Mouse (Mus musculus) ES-E14 (cell line): ENCODE data around the gene Ptprf. TPM values are rescaled to one million over a fixed set of nuclear protein-coding genes. Genes with fewer than 3 reads are reported as not detected.

Source experiments
- DNase-seq: peaks from one replicate; pipeline ENCODE4 v3.0.0-alpha.2; 2013; ENCODE audit warnings: low read depth, low spot score
- H3K27ac ChIP-seq: 2 replicates; pipeline ENCODE4 v1.5.1; 2012; ENCODE audit warnings: low read depth, mild to moderate bottlenecking, low read length, moderate library complexity, mixed read lengths; ENCODE audit not compliant: poor library complexity, insufficient read depth, severe bottlenecking
- H3K36me3 ChIP-seq: 2 replicates; pipeline ENCODE4 v1.6.1; 2012; ENCODE audit warnings: mild to moderate bottlenecking, low read length, moderate library complexity, mixed read lengths; ENCODE audit not compliant: control insufficient read depth, poor library complexity, insufficient read depth, severe bottlenecking
- H3K4me1 ChIP-seq, 2 experiments: fragments of 150-350 bp in 1 of 2; sonication (generic) in 1 of 2; 2 replicates each; pipeline ENCODE4 v1.6.1; 2012; ENCODE audit warnings: low read length in 2 of 2, mild to moderate bottlenecking in 1 of 2, mixed read lengths in 1 of 2; ENCODE audit not compliant: control insufficient read depth in 2 of 2, insufficient read depth in 2 of 2, poor library complexity in 1 of 2
- H3K4me3 ChIP-seq, 2 experiments: fragments of 150-350 bp in 1 of 2; sonication (generic) in 1 of 2; 2 replicates each; pipeline ENCODE4 v1.5.1; 2012; ENCODE audit warnings: low read length in 2 of 2, low read depth in 1 of 2, mild to moderate bottlenecking in 1 of 2, mixed read lengths in 1 of 2; ENCODE audit not compliant: insufficient read depth in 1 of 2, poor library complexity in 1 of 2, severe bottlenecking in 1 of 2
- H3K9ac ChIP-seq: 2 replicates; pipeline ENCODE4 v1.6.1; 2012; ENCODE audit warnings: low read depth, mild to moderate bottlenecking, low read length, mixed read lengths; ENCODE audit not compliant: poor library complexity, insufficient read depth, severe bottlenecking
- H3K9me3 ChIP-seq: fragments of 150-350 bp; sonication (generic); 2 replicates; pipeline ENCODE4 v1.6.1; 2012; ENCODE audit warnings: low read depth, mild to moderate bottlenecking, low read length; ENCODE audit not compliant: control insufficient read depth, insufficient read depth
- CHD2 ChIP-seq: IDR thresholded peaks from 2 replicates; pipeline ENCODE4 v1.6.1; 2014; ENCODE audit warnings: mild to moderate bottlenecking, low read depth, low read length, inconsistent platforms
- HCFC1 ChIP-seq: IDR thresholded peaks from 2 replicates; pipeline ENCODE4 v1.6.1; 2012; ENCODE audit warnings: low read length, inconsistent platforms, borderline replicate concordance; ENCODE audit not compliant: insufficient read depth
- MAFK ChIP-seq: IDR thresholded peaks from 2 replicates; pipeline ENCODE4 v1.6.1; 2014; ENCODE audit warnings: mild to moderate bottlenecking, low read depth, low read length, inconsistent platforms; ENCODE audit not compliant: insufficient read depth
- ZC3H11A ChIP-seq: IDR thresholded peaks from 2 replicates; pipeline ENCODE4 v1.6.1; 2012; ENCODE audit warnings: low read depth, mild to moderate bottlenecking, inconsistent platforms, low read length, borderline replicate concordance
- ZNF384 ChIP-seq: IDR thresholded peaks from 2 replicates; pipeline ENCODE4 v1.6.1; 2012; ENCODE audit warnings: low read depth, low read length, inconsistent platforms
- in situ Hi-C, 2 experiments: fragments of 600-800 bp; cut with MboI; formaldehyde crosslinking; loops; one replicate each; pipeline ENCODE4 v1.15.1; 2025; ENCODE audit warnings: low sequenced_read_pairs in 2 of 2, inconsistent platforms in 1 of 2; ENCODE audit not compliant: unreplicated experiment in 2 of 2
- total RNA-seq: library from RNA; depleted of rRNA; stranded (reverse); fragments of 300-350 nt; gene quantifications from 2 replicates; pipeline ENCODE4 v1.2.3, GENCODE M21; 2012

The Ptprf gene
- total RNA-seq, 1 experiment = 226 TPM

DNA sequence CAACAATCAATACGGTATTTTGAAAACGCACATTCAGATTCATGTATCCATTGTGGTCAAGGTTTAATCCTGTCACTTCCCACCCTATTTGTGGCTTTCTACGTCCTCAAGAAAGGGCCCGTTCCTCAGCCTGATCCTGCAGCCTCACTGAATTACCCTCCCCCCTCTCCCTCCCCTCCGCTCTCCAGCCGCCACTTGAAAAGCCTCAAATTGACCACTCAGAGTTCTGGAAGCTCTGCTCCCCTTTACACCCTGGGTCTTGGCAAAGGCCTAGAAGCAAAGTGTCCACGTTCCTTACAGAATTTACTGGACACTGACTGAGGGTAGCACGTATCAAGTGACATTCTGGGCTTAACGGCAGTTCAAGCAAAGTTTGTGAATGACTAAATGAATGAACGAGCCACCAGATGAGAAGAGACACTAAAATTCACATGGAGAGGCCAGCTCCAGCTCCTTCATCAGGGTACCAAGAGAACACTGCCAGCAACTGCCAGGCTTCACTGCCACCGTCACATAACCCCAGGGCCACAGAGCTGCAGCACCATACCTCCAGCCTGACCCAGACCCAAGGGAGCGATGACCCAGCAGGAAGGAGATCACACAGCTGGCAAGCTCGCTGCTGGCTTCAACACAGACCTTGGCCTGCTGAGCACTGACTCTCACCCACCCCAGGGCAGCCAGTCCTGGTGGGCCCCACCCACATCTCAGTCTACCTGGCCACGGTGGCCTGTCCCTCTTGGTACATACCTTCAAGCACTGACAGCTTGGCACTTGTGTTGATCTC lies 22.6 kb downstream of the Ptprf start:
- in situ Hi-C loops = no loop called here
- Histone ChIP-seq H3K9me3 (no peaks in the 10 kb centered on the region), H3K9ac (no peak overlapping the region), H3K36me3 (peaks cover 40% of the 10 kb centered on the region), H3K4me3 (no peak overlapping the region), H3K27ac (no peak overlapping the region), H3K4me1 (peaks cover 3 to 32% of the 10 kb centered on the region in 2 experiments)
- no peak for DNase-seq
- no peak for TF ChIP-seq ZC3H11A
- no peak for TF ChIP-seq MAFK
- TF ChIP-seq ZNF384 = no peak
- TF ChIP-seq CHD2 = no peak
- TF ChIP-seq HCFC1 = no peak

DNA sequence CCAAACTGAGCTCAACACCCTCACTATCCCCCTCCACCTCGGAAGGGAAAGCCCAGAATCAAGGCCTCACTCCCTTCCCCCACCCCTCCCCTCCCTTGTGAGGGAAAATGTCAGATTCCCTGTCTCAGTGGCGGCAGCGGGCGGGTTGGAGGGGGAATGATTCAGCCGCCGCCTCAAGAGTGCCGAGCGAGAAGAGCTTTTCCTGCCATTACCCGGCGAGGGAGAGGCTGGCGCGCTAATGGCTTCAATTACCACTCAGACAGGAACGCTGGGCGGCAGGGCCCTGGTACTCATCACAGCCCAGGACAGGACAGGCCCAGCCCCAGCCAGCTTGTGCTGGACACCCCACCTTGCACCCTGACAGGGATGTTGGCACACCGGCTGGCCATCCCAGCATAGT lies 25.6 kb downstream of the Ptprf start:
- no peak overlapping the region for H3K4me3 ChIP-seq
- peaks cover 7 to 36% of the 10 kb centered on the region in 2 experiments for H3K4me1 ChIP-seq
- no peak overlapping the region for H3K27ac ChIP-seq
- H3K36me3 ChIP-seq = peaks cover 38% of the 10 kb centered on the region
- DNase-seq = no peak
- in situ Hi-C loops = no loop called here
- H3K9ac ChIP-seq = no peak overlapping the region
- no peak for TF ChIP-seq ZC3H11A
- no peak for TF ChIP-seq CHD2
- no peak for TF ChIP-seq MAFK
- TF ChIP-seq ZNF384 = no peak
- no peak for TF ChIP-seq HCFC1
- no peaks in the 10 kb centered on the region for H3K9me3 ChIP-seq

DNA sequence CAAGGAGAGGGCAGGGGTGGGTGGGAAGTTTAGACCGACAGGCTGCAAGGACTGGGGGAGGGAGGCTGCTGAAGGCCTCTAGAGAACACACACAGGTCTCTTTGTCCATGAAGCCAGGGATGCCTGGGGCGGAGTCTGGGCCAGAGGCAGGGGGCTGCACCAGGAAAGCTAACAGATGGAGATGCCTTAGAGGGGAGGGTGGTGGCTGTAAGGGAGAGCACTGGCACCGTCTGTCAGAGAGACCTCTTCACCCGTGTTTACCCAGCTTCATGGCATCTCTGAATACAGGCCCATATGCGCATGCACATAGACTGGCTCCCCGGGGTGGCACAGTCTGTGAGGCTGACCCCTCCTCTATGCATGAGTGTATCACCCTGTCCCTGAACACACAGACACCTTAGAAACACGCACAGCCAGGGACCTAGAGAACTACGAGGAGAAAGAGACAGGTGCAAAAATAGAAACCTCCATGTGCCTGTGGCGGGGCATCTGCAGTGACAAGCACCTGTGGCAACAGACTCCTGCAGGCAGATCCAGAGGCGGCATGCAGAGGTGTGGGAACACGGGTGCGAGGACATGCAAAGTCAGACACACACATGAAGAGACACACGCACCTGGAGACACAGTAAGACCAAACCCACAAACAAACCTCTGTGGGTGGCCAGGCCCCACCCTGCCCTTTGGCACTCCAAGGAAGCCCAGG lies 29.3 kb downstream of the Ptprf start:
- Histone ChIP-seq H3K9me3 (no peaks in the 10 kb centered on the region), H3K36me3 (peaks cover 31% of the 10 kb centered on the region)

DNA sequence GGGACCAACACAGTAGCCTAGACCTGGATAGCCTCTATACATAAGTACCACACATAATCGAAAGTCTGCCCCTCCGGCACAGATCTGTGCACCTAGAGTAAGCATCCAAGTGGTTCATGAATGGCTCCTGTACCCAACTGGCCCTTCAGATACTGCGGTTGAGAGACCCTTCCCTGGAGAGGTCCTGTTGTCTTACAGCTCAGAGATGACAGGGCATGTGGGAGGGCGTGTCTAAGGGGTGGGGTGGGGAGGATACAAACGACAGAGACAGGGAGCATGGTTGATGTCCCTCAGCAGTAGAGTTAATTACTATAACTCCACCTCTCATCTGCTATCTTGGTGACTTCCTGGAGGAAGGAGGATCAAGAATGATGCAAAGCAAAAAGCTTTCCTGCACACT lies 29.9 kb downstream of the Ptprf start:
- H3K27ac ChIP-seq = no peak overlapping the region; the same call in 1 of the 2 replicates
- peak overlapping the region; percentile 60 to 84 for H3K4me3 ChIP-seq
- H3K4me1 ChIP-seq = peaks cover 12 to 36% of the 10 kb centered on the region in 2 experiments
- H3K9me3 ChIP-seq = no peaks in the 10 kb centered on the region
- no peak for TF ChIP-seq ZNF384
- TF ChIP-seq CHD2 = no peak
- no peak for TF ChIP-seq ZC3H11A
- TF ChIP-seq MAFK = no peak
- TF ChIP-seq HCFC1 = no peak
- peaks cover 33% of the 10 kb centered on the region for H3K36me3 ChIP-seq
- in situ Hi-C loops = no loop called here
- no peak for DNase-seq
- no peak overlapping the region for H3K9ac ChIP-seq

More for the DNA sequence above, 29.3 kb downstream of the Ptprf start:
- TF ChIP-seq ZC3H11A = no peak
- no peak for TF ChIP-seq HCFC1
- TF ChIP-seq CHD2 = no peak
- TF ChIP-seq ZNF384 = no peak
- no peak for TF ChIP-seq MAFK
- H3K4me1 ChIP-seq = peaks cover 12 to 36% of the 10 kb centered on the region in 2 experiments
- no peak overlapping the region for H3K4me3 ChIP-seq
- DNase-seq = no peak
- H3K27ac ChIP-seq = no peak overlapping the region; the same call in 1 of the 2 replicates
- H3K9ac ChIP-seq = no peak overlapping the region
- in situ Hi-C loops = no loop called here
